Mouse (Mus musculus) hindbrain, embryonic 16.5 days (tissue): Measurements from ENCODE around the gene Fut9. TPM values are rescaled to one million over a fixed set of nuclear protein-coding genes. Genes with fewer than 3 reads are reported as not detected.

Experiments
- ATAC-seq: fragments of 200-750 bp; cut with Nextera tagmentation; 2 replicates; pipeline ENCODE4 v1.8.0; 2017; ENCODE audit warnings: moderate TSS enrichment, moderate library complexity
- H3K27ac ChIP-seq: fragments of 300-500 bp; sonication (generic); 2 replicates; pipeline ENCODE4 v1.5.1; 2014; ENCODE audit warnings: low read depth, mild to moderate bottlenecking, control low read depth, low read length, moderate library complexity
- H3K27me3 ChIP-seq: fragments of 300-500 bp; sonication (generic); replicated peaks from 2 replicates; pipeline ENCODE4 v1.6.1; 2014; ENCODE audit warnings: low read length; ENCODE audit not compliant: control insufficient read depth, insufficient read depth
- H3K36me3 ChIP-seq: fragments of 300-500 bp; sonication (generic); 2 replicates; pipeline ENCODE4 v1.6.1; 2014; ENCODE audit warnings: mild to moderate bottlenecking, low read length, moderate library complexity, mixed read lengths; ENCODE audit not compliant: control insufficient read depth, insufficient read depth
- H3K4me1 ChIP-seq: fragments of 300-500 bp; sonication (generic); 2 replicates; pipeline ENCODE4 v1.6.1; 2014; ENCODE audit warnings: low read depth, low read length; ENCODE audit not compliant: control insufficient read depth, insufficient read depth
- H3K4me2 ChIP-seq: fragments of 300-500 bp; sonication (generic); 2 replicates; pipeline ENCODE4 v1.6.1; 2014; ENCODE audit warnings: mild to moderate bottlenecking, low read length, control low read depth, moderate library complexity
- H3K4me3 ChIP-seq: fragments of 300-500 bp; sonication (generic); 2 replicates; pipeline ENCODE4 v1.5.1; 2014; ENCODE audit warnings: mild to moderate bottlenecking, low read length, control low read depth, moderate library complexity
- H3K9ac ChIP-seq: fragments of 300-500 bp; sonication (generic); 2 replicates; pipeline ENCODE4 v1.6.1; 2014; ENCODE audit warnings: low read depth, mild to moderate bottlenecking, control low read depth, low read length, moderate library complexity
- H3K9me3 ChIP-seq: fragments of 300-500 bp; sonication (generic); 2 replicates; pipeline ENCODE4 v1.6.1; 2014; ENCODE audit warnings: mild to moderate bottlenecking, low read length, moderate library complexity; ENCODE audit not compliant: control insufficient read depth
- WGBS: fragments of 180-500 bp; shearing (Covaris S2); extraction: QIAGEN DNeasy Blood & Tissue Kit; methylation state at CpG from one replicate; pipeline ENCODE4 v1.1.7; 2014; 5-methylcytosine and 5-hydroxymethylcytosine counted together
- polyA plus RNA-seq: library from polyadenylated mRNA; unstranded; fragments of >200 nt; fragmentation: Nextera tagmentation; extraction: Ambion mirVana; gene quantifications from 2 replicates; pipeline ENCODE4 v1.2.1, GENCODE M21; 2015

Gene Fut9
- polyA plus RNA-seq, 1 experiment from 2014 or later: 16.4 TPM

- Histone ChIP-seq H3K4me2 (no peak overlapping the region), H3K9ac (no peak overlapping the region), H3K9me3 (no peaks in the 10 kb centered on the region), H3K4me3 (no peak overlapping the region), H3K4me1 (no peaks in the 10 kb centered on the region), H3K27ac (no peak overlapping the region), H3K27me3 (no peaks in the 10 kb centered on the region), H3K36me3 (no peaks in the 10 kb centered on the region)
- ATAC-seq: no peak
- 97% methylated on average over 4 of the region's 4 CpGs for WGBS
These were observed 14.8 kb downstream of the Fut9 start for GRCm38 (mm10) chr4:25785276-25785675.

- H3K4me2 ChIP-seq: no peak overlapping the region
- H3K9ac ChIP-seq: no peak overlapping the region
- WGBS: 20% methylated on average over 3 of the region's 3 CpGs
- no peak overlapping the region for H3K27ac ChIP-seq
- peak; percentile 83 for ATAC-seq
- H3K27me3 ChIP-seq: no peaks in the 10 kb centered on the region
- no peaks in the 10 kb centered on the region for H3K9me3 ChIP-seq
- no peak overlapping the region for H3K4me3 ChIP-seq
- no peaks in the 10 kb centered on the region for H3K36me3 ChIP-seq
- H3K4me1 ChIP-seq: no peaks in the 10 kb centered on the region
These were observed 31.4 kb downstream of the Fut9 start for GRCm38 (mm10) chr4:25768657-25769056.

DNA sequence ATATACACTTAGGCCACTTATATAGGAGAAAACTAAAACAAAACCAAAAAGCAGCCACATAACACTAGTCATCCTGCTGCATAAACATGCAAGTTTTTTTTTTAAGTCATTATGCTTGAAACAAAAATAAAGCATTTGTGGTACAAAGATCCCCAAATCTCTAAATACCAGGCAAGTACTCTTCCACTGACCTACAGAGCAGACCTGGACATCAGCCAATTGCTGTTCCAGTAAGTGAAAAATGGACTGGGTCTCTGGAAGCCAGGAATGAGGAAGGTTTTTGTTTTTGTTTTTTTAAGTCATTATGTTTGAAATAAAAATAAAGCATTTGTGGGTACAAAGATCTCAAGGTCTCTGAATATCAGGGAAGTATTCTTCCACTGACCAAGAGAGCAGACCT, 37.0 kb downstream of the Fut9 start:
- no peak for ATAC-seq
- Histone ChIP-seq H3K4me1 (no peaks in the 10 kb centered on the region), H3K9me3 (no peaks in the 10 kb centered on the region), H3K36me3 (no peaks in the 10 kb centered on the region), H3K4me2 (no peak overlapping the region), H3K9ac (no peak overlapping the region), H3K27ac (no peak overlapping the region), H3K27me3 (no peaks in the 10 kb centered on the region), H3K4me3 (no peak overlapping the region)

GRCm38 (mm10) chr4:25757909-25758548, 42.0 kb downstream of the Fut9 start:
- Histone ChIP-seq H3K36me3 (no peaks in the 10 kb centered on the region), H3K9me3 (no peaks in the 10 kb centered on the region), H3K4me3 (no peak overlapping the region), H3K27ac (no peak overlapping the region), H3K27me3 (no peaks in the 10 kb centered on the region), H3K4me2 (no peak overlapping the region), H3K9ac (no peak overlapping the region), H3K4me1 (no peaks in the 10 kb centered on the region)
- WGBS: 67% methylated on average over 4 of the region's 5 CpGs
- peak; percentile 52; the same call in 1 of the 2 replicates for ATAC-seq

GRCm38 (mm10) chr4:25741553-25741952, 58.5 kb downstream of the Fut9 start:
- ATAC-seq: no peak

DNA sequence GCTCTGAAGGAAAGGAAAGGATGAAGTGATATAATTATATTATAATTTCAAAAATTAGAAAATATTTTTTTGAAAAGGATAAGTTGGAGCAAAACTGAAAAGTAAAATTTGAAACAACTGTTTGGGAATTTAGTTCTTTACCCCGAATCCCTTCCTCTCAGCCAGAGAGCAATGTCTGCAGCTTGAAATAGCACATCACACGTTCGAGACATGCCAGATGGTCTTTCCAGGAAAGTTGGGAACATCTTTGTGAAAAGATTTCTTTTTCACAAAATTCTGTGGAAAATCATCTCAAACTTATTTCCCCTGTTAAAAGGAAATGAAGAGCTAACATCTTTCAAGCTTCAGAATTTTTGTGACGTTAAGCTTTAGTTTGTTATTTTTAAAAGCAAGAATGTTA, 61.3 kb downstream of the Fut9 start:
- no peaks in the 10 kb centered on the region for H3K27me3 ChIP-seq
- no peaks in the 10 kb centered on the region for H3K4me1 ChIP-seq
- H3K4me3 ChIP-seq: no peak overlapping the region
- no peak overlapping the region for H3K4me2 ChIP-seq
- 91% methylated on average over 4 of the region's 4 CpGs for WGBS
- no peak for ATAC-seq
- H3K9ac ChIP-seq: no peak overlapping the region
- no peaks in the 10 kb centered on the region for H3K36me3 ChIP-seq
- no peaks in the 10 kb centered on the region for H3K9me3 ChIP-seq
- no peak overlapping the region for H3K27ac ChIP-seq

More at GRCm38 (mm10) chr4:25741553-25741952, 58.5 kb downstream of the Fut9 start:
- no peaks in the 10 kb centered on the region for H3K36me3 ChIP-seq
- H3K4me3 ChIP-seq: no peak overlapping the region
- H3K4me2 ChIP-seq: no peak overlapping the region
- no peaks in the 10 kb centered on the region for H3K9me3 ChIP-seq
- no peaks in the 10 kb centered on the region for H3K27me3 ChIP-seq
- no peak overlapping the region for H3K27ac ChIP-seq
- 59% methylated on average over 5 of the region's 5 CpGs for WGBS
- no peak overlapping the region for H3K9ac ChIP-seq
- no peaks in the 10 kb centered on the region for H3K4me1 ChIP-seq

- Histone ChIP-seq H3K9me3 (no peaks in the 10 kb centered on the region), H3K4me3 (no peak overlapping the region), H3K4me1 (no peaks in the 10 kb centered on the region), H3K36me3 (no peaks in the 10 kb centered on the region), H3K27me3 (no peaks in the 10 kb centered on the region), H3K27ac (no peak overlapping the region), H3K4me2 (no peak overlapping the region), H3K9ac (no peak overlapping the region)
- 87% methylated on average over 5 of the region's 5 CpGs for WGBS
- ATAC-seq: no peak
These were observed 78.5 kb downstream of the Fut9 start for GRCm38 (mm10) chr4:25721576-25721975.

DNA sequence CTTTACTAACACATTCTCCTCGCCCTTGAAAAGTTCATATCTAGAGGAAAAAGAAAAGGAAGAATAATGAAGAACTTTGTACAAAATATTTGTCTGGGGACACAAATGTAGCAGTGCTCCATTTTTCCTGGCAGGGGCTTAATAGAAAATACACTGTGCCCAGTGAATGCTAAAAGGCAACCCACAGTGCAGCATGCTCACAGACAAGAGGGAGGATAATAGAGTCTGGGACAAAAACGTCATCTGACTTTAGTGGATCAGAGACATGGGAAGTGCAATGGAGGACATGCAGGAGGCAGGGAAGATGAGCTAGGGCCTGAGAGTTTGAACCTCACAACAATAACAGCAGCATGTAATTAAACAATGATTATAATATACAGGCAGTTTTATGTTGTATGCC, 86.1 kb downstream of the Fut9 start:
- peak; percentile 60; the same call in 1 of the 2 replicates for ATAC-seq
- Histone ChIP-seq H3K9me3 (no peaks in the 10 kb centered on the region; the same call in 1 of the 2 replicates), H3K9ac (no peak overlapping the region), H3K27ac (no peak overlapping the region), H3K27me3 (no peaks in the 10 kb centered on the region), H3K36me3 (no peaks in the 10 kb centered on the region), H3K4me2 (no peak overlapping the region), H3K4me3 (no peak overlapping the region), H3K4me1 (no peaks in the 10 kb centered on the region)
- WGBS: 39% methylated on average over 2 of the region's 2 CpGs

GRCm38 (mm10) chr4:25684976-25685375, 115.1 kb downstream of the Fut9 start:
- no peaks in the 10 kb centered on the region for H3K27me3 ChIP-seq
- ATAC-seq: no peak
- no peak overlapping the region for H3K4me2 ChIP-seq
- no peaks in the 10 kb centered on the region for H3K36me3 ChIP-seq
- 87% methylated on average over 3 of the region's 3 CpGs for WGBS
- H3K4me1 ChIP-seq: no peaks in the 10 kb centered on the region
- no peak overlapping the region for H3K9ac ChIP-seq
- no peaks in the 10 kb centered on the region for H3K9me3 ChIP-seq
- H3K4me3 ChIP-seq: no peak overlapping the region
- H3K27ac ChIP-seq: no peak overlapping the region

DNA sequence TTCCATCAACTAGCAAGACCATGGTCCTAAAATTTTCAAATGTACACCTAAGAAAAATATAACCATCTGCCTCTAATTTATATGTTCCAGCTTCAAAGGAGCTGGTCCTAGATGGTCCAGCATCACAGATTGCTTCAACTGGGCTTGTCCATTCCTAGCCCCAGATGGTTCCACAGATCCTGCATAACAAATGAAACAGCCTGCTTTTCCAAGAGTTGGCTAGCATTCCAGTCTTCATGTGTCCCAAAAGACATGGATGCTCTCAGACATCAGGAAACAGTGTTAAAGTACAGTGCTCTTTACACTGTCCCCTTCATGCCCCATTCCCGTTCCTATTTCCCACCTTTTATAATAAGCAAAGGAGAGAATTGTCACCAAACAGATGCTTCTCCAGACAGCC, 135.8 kb downstream of the Fut9 start:
- Histone ChIP-seq H3K9ac (no peak overlapping the region), H3K27ac (no peak overlapping the region), H3K36me3 (no peaks in the 10 kb centered on the region), H3K27me3 (no peaks in the 10 kb centered on the region), H3K4me2 (no peak overlapping the region), H3K4me1 (no peaks in the 10 kb centered on the region), H3K9me3 (no peaks in the 10 kb centered on the region), H3K4me3 (no peak overlapping the region)
- WGBS: 87% methylated on average over 1 of the region's 1 CpGs
- no peak for ATAC-seq
